Mouse (Mus musculus) T-helper 2 cell (primary cell): ENCODE data around the gene Tusc2.
"Not testable (repeated sequence)": the region's sequence is repeated elsewhere in the genome, so short reads cannot be mapped to it uniquely, and the experiment has no call there.

Source experiments
- in situ Hi-C: fragments of 300-600 bp; cut with MboI, MseI; formaldehyde crosslinking; loops from one replicate; pipeline ENCODE4 v1.15.1; 2025; ENCODE audit warnings: high pct_unique_total_duplicates

The Tusc2 gene

GRCm38 (mm10) chr9:107566855-107567254 is 3.8 kb downstream of the Tusc2 start:
- in situ Hi-C loops = no loop called here

GRCm38 (mm10) chr9:107567702-107568319 is 4.8 kb downstream of the Tusc2 start, which contains the start of gene Hyal2:
TSS of gene Hyal2 (plus strand) at chr9:107567945.
- in situ Hi-C loops = no loop called here

GRCm38 (mm10) chr9:107568331-107569261 is 5.5 kb downstream of the Tusc2 start:
- in situ Hi-C loops = no loop called here

- in situ Hi-C loops = no loop called here
Observed at GRCm38 (mm10) chr9:107569270-107569669, 6.2 kb downstream of the Tusc2 start.

GRCm38 (mm10) chr9:107570016-107570415 is 7.0 kb downstream of the Tusc2 start:
- in situ Hi-C loops = no loop called here

GRCm38 (mm10) chr9:107570845-107571244 is 7.8 kb downstream of the Tusc2 start:
- in situ Hi-C loops = no loop called here

- in situ Hi-C loops = no loop called here
Observed at GRCm38 (mm10) chr9:107571534-107572326, 8.7 kb downstream of the Tusc2 start.

- in situ Hi-C loops = no loop called here
Observed at GRCm38 (mm10) chr9:107572327-107572662, 9.2 kb downstream of the Tusc2 start.

- in situ Hi-C loops = not testable (repeated sequence)
Observed at GRCm38 (mm10) chr9:107573774-107574173, 10.7 kb downstream of the Tusc2 start.

GRCm38 (mm10) chr9:107575579-107576356 is 12.7 kb downstream of the Tusc2 start:
- in situ Hi-C loops = no loop called here

- in situ Hi-C loops = no loop called here
Observed at GRCm38 (mm10) chr9:107576357-107577107, 13.5 kb downstream of the Tusc2 start, which contains the start of gene Hyal1. TSS of gene Hyal1 (plus strand) at chr9:107576927.

GRCm38 (mm10) chr9:107577871-107578270 is 14.8 kb downstream of the Tusc2 start:
- in situ Hi-C loops = no loop called here

GRCm38 (mm10) chr9:107578587-107578986 is 15.5 kb downstream of the Tusc2 start, which contains the start of gene Naa80:
TSS of gene Naa80 (plus strand) at chr9:107578887.
- in situ Hi-C loops = no loop called here

- in situ Hi-C loops = no loop called here
Observed at GRCm38 (mm10) chr9:107579023-107579900, 16.2 kb downstream of the Tusc2 start.

- in situ Hi-C loops = no loop called here
Observed at GRCm38 (mm10) chr9:107580501-107581317, 17.7 kb downstream of the Tusc2 start, which contains the start of gene Hyal3. TSS of gene Hyal3 (plus strand) at chr9:107580818.

- in situ Hi-C loops = no loop called here
Observed at GRCm38 (mm10) chr9:107581584-107581983, 18.5 kb downstream of the Tusc2 start.

- in situ Hi-C loops = no loop called here
Observed at GRCm38 (mm10) chr9:107582509-107583062, 19.5 kb downstream of the Tusc2 start.

- in situ Hi-C loops = no loop called here
Observed at GRCm38 (mm10) chr9:107583174-107583573, 20.1 kb downstream of the Tusc2 start.
